Mouse (Mus musculus) spleen, adult 2 months (tissue): ENCODE data around the gene Zdhhc15.

Experiments used
- CTCF ChIP-seq: fragments of 200-500 bp; IDR thresholded peaks from 2 replicates; pipeline ENCODE4 v1.5.1; 2011; ENCODE audit warnings: mild to moderate bottlenecking, inconsistent platforms; ENCODE audit not compliant: insufficient read depth, insufficient read length, insufficient replicate concordance; ENCODE audit errors: extremely low read depth
- POLR2A ChIP-seq: fragments of 200-500 bp; IDR thresholded peaks from 2 replicates; pipeline ENCODE4 v1.6.1; 2011; ENCODE audit warnings: low read depth, low read length, inconsistent platforms

GRCm38 (mm10) chrX:104542635-104543034 lies 128.2 kb downstream of the Zdhhc15 start:
- TF ChIP-seq CTCF (no peak), POLR2A (no peak)
